Mouse (Mus musculus): Measurements from ENCODE around the gene Socs3.

- no peak for TF ChIP-seq CTCF (IDR thresholded peaks at IDR 0.05; ENCODE audit: low read depth)
- no peak for TF ChIP-seq EP300 (optimal IDR thresholded peaks at IDR 0.05)
These were observed 30.7 kb downstream of the Socs3 start for GRCm38 (mm10) chr11:117939004-117939730.
